Comparison of ENCODE assay signal across 14 mouse cellular contexts in genomic region chr16:35742251-35742937, GRCm38 (mm10). TPM values are rescaled to one million over a fixed set of nuclear protein-coding genes. Genes with fewer than 3 reads are reported as not detected.
DNase-seq lines count a peak whose midpoint lies in the region; ATAC-seq and TF ChIP-seq lines count a peak whose summit lies in the region.
"Had no signal": no experiment of that assay in that cellular context is flagged by ENCODE, and none has a peak within 500 bp of the region (broad histone marks: within the 10 kb centered on the region; RNA-seq: fewer than 3 reads in every experiment).

No protein-coding gene starts in this region.

- TF ChIP-seq CTCF in left cerebral cortex, adult 2 months (IDR thresholded peaks at IDR 0.05) = no peak

- peak; percentile 59 for DNase-seq in midbrain, embryonic 11.5 days (ENCODE audit: low spot score, missing footprints)
- peak; percentile 79 for DNase-seq in T-cell, adult 2 months (ENCODE audit: low spot score)
- DNase-seq in thymus, postnatal 4 days = peak; percentile 35
- DNase-seq in hindbrain, embryonic 10.5 days (ENCODE audit: low spot score) = no peak
- no peak for DNase-seq in left cerebral cortex, adult 2 months (ENCODE audit: extremely low spot score in 1 of 2, low spot score in 2 of 2)
- DNase-seq: cerebellum, adult 18-20 months; kidney, adult 8-10 months; lung, embryonic 14.5 days; midbrain, embryonic 14.5 days had no signal

- ATAC-seq in midbrain, embryonic 11.5 days (ENCODE audit: low FRiP score) = no peak
- ATAC-seq in midbrain, embryonic 15.5 days (replicated peaks) = no peak
- ATAC-seq in megakaryocyte progenitor cell, adult 5-6 weeks (replicated peaks; ENCODE audit: poor library complexity) = peak; percentile 59; the same call in 1 of the 2 replicates

- H3K9me3 ChIP-seq in midbrain, embryonic 11.5 days (ENCODE audit: control insufficient read depth, low read length) = no peaks in the 10 kb centered on the region
- H3K9me3 ChIP-seq in midbrain, embryonic 15.5 days = no peaks in the 10 kb centered on the region
- H3K9me3 ChIP-seq in hindbrain, embryonic 10.5 days = no peaks in the 10 kb centered on the region
- H3K9me3 ChIP-seq: heart, embryonic 13.5 days; stomach, embryonic 15.5 days had no signal

- H3K27me3 ChIP-seq in midbrain, embryonic 11.5 days (ENCODE audit: control insufficient read depth, insufficient read depth, low read length) = no peaks in the 10 kb centered on the region
- no peaks in the 10 kb centered on the region for H3K27me3 ChIP-seq in midbrain, embryonic 15.5 days (replicated peaks)
- H3K27me3 ChIP-seq in hindbrain, embryonic 10.5 days (ENCODE audit: insufficient read depth, poor library complexity, severe bottlenecking) = no peaks in the 10 kb centered on the region
- H3K27me3 ChIP-seq: heart, embryonic 13.5 days; stomach, embryonic 15.5 days had no signal

- H3K4me3 ChIP-seq in midbrain, embryonic 11.5 days (ENCODE audit: low read depth, low read length) = no peak overlapping the region
- H3K4me3 ChIP-seq in midbrain, embryonic 15.5 days = no peak overlapping the region
- H3K4me3 ChIP-seq in hindbrain, embryonic 10.5 days = no peak overlapping the region
- no peak overlapping the region for H3K4me3 ChIP-seq in left cerebral cortex, adult 2 months
- H3K4me3 ChIP-seq: heart, embryonic 13.5 days; stomach, embryonic 15.5 days had no signal

- no peak overlapping the region for H3K9ac ChIP-seq in midbrain, embryonic 11.5 days (ENCODE audit: low read length)
- H3K9ac ChIP-seq in midbrain, embryonic 15.5 days = no peak overlapping the region
- H3K9ac ChIP-seq: heart, embryonic 13.5 days; hindbrain, embryonic 14.5 days; lung, embryonic 14.5 days; stomach, embryonic 15.5 days had no signal

- H3K4me2 ChIP-seq in midbrain, embryonic 11.5 days = no peak overlapping the region
- no peak overlapping the region for H3K4me2 ChIP-seq in midbrain, embryonic 15.5 days
- H3K4me2 ChIP-seq: heart, embryonic 13.5 days; hindbrain, embryonic 14.5 days; lung, embryonic 14.5 days; stomach, embryonic 15.5 days had no signal

- no peak overlapping the region for H3K27ac ChIP-seq in midbrain, embryonic 11.5 days (ENCODE audit: low read depth, low read length)
- no peak overlapping the region for H3K27ac ChIP-seq in midbrain, embryonic 15.5 days
- H3K27ac ChIP-seq in hindbrain, embryonic 10.5 days = no peak overlapping the region
- H3K27ac ChIP-seq in left cerebral cortex, adult 2 months = no peak overlapping the region
- H3K27ac ChIP-seq: heart, embryonic 13.5 days; hindbrain, embryonic 14.5 days; stomach, embryonic 15.5 days had no signal

- H3K36me3 ChIP-seq in midbrain, embryonic 11.5 days (ENCODE audit: control insufficient read depth, insufficient read depth, low read length) = no peaks in the 10 kb centered on the region
- no peaks in the 10 kb centered on the region for H3K36me3 ChIP-seq in midbrain, embryonic 15.5 days (replicated peaks)
- H3K36me3 ChIP-seq in hindbrain, embryonic 10.5 days = no peaks in the 10 kb centered on the region
- H3K36me3 ChIP-seq: stomach, embryonic 15.5 days had no signal

- peaks cover 6% of the 10 kb centered on the region; the same call in 1 of the 2 replicates for H3K4me1 ChIP-seq in midbrain, embryonic 11.5 days (ENCODE audit: control insufficient read depth, insufficient read depth, low read length)
- peaks cover 7% of the 10 kb centered on the region for H3K4me1 ChIP-seq in midbrain, embryonic 15.5 days
- peaks cover 9% of the 10 kb centered on the region for H3K4me1 ChIP-seq in hindbrain, embryonic 10.5 days (replicated peaks)

- intact Hi-C loops in left cerebral cortex, adult 2 months (cut with DNase I) = no loop called here

- WGBS in midbrain, embryonic 11.5 days = 92% methylated on average over 12 of the region's 12 CpGs
- WGBS in midbrain, embryonic 15.5 days = 92% methylated on average over 12 of the region's 12 CpGs
- WGBS in hindbrain, embryonic 10.5 days = 92% methylated on average over 12 of the region's 12 CpGs

RNA-seq across cellular contexts. Expression of gene Dirc2, which starts 26.8 kb away (rescaled TPM):
- polyA plus RNA-seq in midbrain, embryonic 11.5 days (2014; fragmentation: Nextera tagmentation; extraction: Ambion mirVana) = 17.5 and 19.3 TPM in 2 replicates
- polyA plus RNA-seq in midbrain, embryonic 15.5 days (2015; fragmentation: Nextera tagmentation; extraction: Ambion mirVana) = 31.4 TPM in 2 replicates
- total RNA-seq in megakaryocyte progenitor cell, adult 5-6 weeks (2015) = 24.3 and 25.5 TPM in 2 replicates
- 13.2 and 15.3 TPM in 2 replicates for total RNA-seq in megakaryocyte progenitor cell, adult 5-6 weeks (2017)
- polyA plus RNA-seq in hindbrain, embryonic 10.5 days (2016; fragmentation: Nextera tagmentation; extraction: Ambion mirVana) = 15.2 and 17.3 TPM in 2 replicates
- total RNA-seq in left cerebral cortex, adult 2 months (2021) = 10 to 100 TPM; 61.3 to 67.1 TPM

RNA-seq across cellular contexts. Expression of gene Hspbap1, which starts 27.8 kb away (rescaled TPM):
- 21.5 and 22.7 TPM in 2 replicates for polyA plus RNA-seq in midbrain, embryonic 11.5 days (2014; fragmentation: Nextera tagmentation; extraction: Ambion mirVana)
- polyA plus RNA-seq in midbrain, embryonic 15.5 days (2015; fragmentation: Nextera tagmentation; extraction: Ambion mirVana) = 17.2 and 18.5 TPM in 2 replicates
- 1.2 and 3.6 TPM in 2 replicates for total RNA-seq in megakaryocyte progenitor cell, adult 5-6 weeks (2015)
- total RNA-seq in megakaryocyte progenitor cell, adult 5-6 weeks (2017) = 3.8 and 4.1 TPM in 2 replicates
- polyA plus RNA-seq in hindbrain, embryonic 10.5 days (2016; fragmentation: Nextera tagmentation; extraction: Ambion mirVana) = 24.1 and 25.0 TPM in 2 replicates
- 1 to 10 TPM; 6.7 to 7.6 TPM for total RNA-seq in left cerebral cortex, adult 2 months (2021)

Comparison
In these comparisons a context has a peak if more than half of its experiments do, and no peak if none do; other contexts are left out.
1. DNase-seq: peak in midbrain, embryonic 11.5 days (single experiment), T-cell, adult 2 months (single experiment) and thymus, postnatal 4 days (single experiment); none in hindbrain, embryonic 10.5 days (single experiment) and left cerebral cortex, adult 2 months (0 of 2).